Mouse (Mus musculus): Measurements from ENCODE around the gene Cntn2.

DNA sequence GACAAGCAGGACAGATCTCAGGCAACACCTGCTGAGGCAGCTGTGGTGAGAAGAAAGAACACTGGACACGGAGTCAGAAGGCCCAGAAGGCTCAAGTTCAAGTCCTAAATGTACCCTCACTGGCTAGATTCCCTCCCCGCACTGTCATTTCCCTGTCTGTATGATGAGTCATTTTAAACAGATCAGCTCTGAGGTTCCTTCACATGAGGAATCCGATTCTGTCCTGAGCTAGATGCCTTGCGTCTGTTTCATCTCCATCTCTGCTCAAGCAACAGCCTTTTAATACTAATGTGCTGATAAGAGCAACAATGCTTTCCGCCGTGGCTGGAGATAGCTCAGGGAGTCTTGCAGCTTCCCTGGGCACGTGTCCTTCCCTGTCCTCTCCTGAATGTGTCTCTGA lies 22.7 kb upstream of the Cntn2 start:
- TF ChIP-seq GATA1 (IDR thresholded peaks at IDR 0.05; ENCODE audit: low read length) (no peak), TAL1 (IDR thresholded peaks at IDR 0.05; ENCODE audit: low read length) (no peak)
